Mouse (Mus musculus) heart, adult 11 months (tissue): ENCODE results near the gene C330007P06Rik.
"Not testable (repeated sequence)": the region's sequence is repeated elsewhere in the genome, so short reads cannot be mapped to it uniquely, and the experiment has no call there.

Experiments used
- DNase-seq: peaks from one replicate; pipeline ENCODE4 v3.0.0; 2022

Gene C330007P06Rik

GRCm38 (mm10) chrX:36873765-36874164 lies at the start of gene C330007P06Rik, which contains the start of gene Ube2a:
C330007P06Rik (minus strand) TSS chrX:36874111.
Ube2a (plus strand) TSS chrX:36873900.
- DNase-seq = no peak

- DNase-seq = peak; percentile 55
These were observed 47.4 kb upstream of the C330007P06Rik start for GRCm38 (mm10) chrX:36921346-36921745.

- DNase-seq = peak; percentile 35
These were observed 43.8 kb upstream of the C330007P06Rik start for GRCm38 (mm10) chrX:36917749-36918148.

- DNase-seq = peak; percentile 86
These were observed 37.4 kb upstream of the C330007P06Rik start for GRCm38 (mm10) chrX:36911343-36911742.

GRCm38 (mm10) chrX:36906539-36906938 lies 32.6 kb upstream of the C330007P06Rik start:
- DNase-seq = no peak

- DNase-seq = peak; percentile 99
These were observed 29.3 kb upstream of the C330007P06Rik start for GRCm38 (mm10) chrX:36903115-36903768.

- peak; percentile 94 for DNase-seq
These were observed 28.6 kb upstream of the C330007P06Rik start, which contains the start of gene Nkrf for GRCm38 (mm10) chrX:36902321-36903114. Nkrf (minus strand) TSS chrX:36902899.

GRCm38 (mm10) chrX:36901655-36902054 lies 27.7 kb upstream of the C330007P06Rik start:
- DNase-seq = no peak

- not testable (repeated sequence) for DNase-seq
These were observed 25.0 kb upstream of the C330007P06Rik start for GRCm38 (mm10) chrX:36898931-36899330.

GRCm38 (mm10) chrX:36884719-36885118 lies 10.8 kb upstream of the C330007P06Rik start:
- no peak for DNase-seq

GRCm38 (mm10) chrX:36874704-36875128 lies 805 bp upstream of the C330007P06Rik start:
- peak; percentile 84 for DNase-seq

- DNase-seq = peak; percentile 99
These were observed 326 bp upstream of the C330007P06Rik start for GRCm38 (mm10) chrX:36874178-36874696.

GRCm38 (mm10) chrX:36870372-36870771 lies 3.5 kb downstream of the C330007P06Rik start:
- no peak for DNase-seq

GRCm38 (mm10) chrX:36864609-36865328 lies 9.1 kb downstream of the C330007P06Rik start:
- DNase-seq = no peak

GRCm38 (mm10) chrX:36863766-36864608 lies 9.9 kb downstream of the C330007P06Rik start:
- DNase-seq = peak; percentile 98

- no peak for DNase-seq
These were observed 21.3 kb downstream of the C330007P06Rik start for GRCm38 (mm10) chrX:36852631-36853030.

- no peak for DNase-seq
These were observed 26.8 kb downstream of the C330007P06Rik start for GRCm38 (mm10) chrX:36847152-36847551.

GRCm38 (mm10) chrX:36843346-36843990 lies 30.4 kb downstream of the C330007P06Rik start:
- DNase-seq = no peak

- no peak for DNase-seq
These were observed 32.2 kb downstream of the C330007P06Rik start for GRCm38 (mm10) chrX:36841698-36842097.

- peak; percentile 95 for DNase-seq
These were observed 34.5 kb downstream of the C330007P06Rik start for GRCm38 (mm10) chrX:36839391-36839790.

GRCm38 (mm10) chrX:36837069-36837676 lies 36.7 kb downstream of the C330007P06Rik start:
- no peak for DNase-seq
